Mouse (Mus musculus) olfactory bulb, adult 2 months (tissue): Measurements from ENCODE around the gene Cdh4.

ENCODE experiments used
- CTCF ChIP-seq: fragments of 200-500 bp; IDR thresholded peaks from 2 replicates; pipeline ENCODE4 v1.5.1; 2012; ENCODE audit warnings: low read depth, mild to moderate bottlenecking, low read length, moderate library complexity; ENCODE audit not compliant: insufficient read depth
- POLR2A ChIP-seq: fragments of 200-500 bp; IDR thresholded peaks from 2 replicates; pipeline ENCODE4 v1.6.1; 2012; ENCODE audit warnings: mild to moderate bottlenecking, low read depth, low read length, moderate library complexity; ENCODE audit not compliant: insufficient read depth

DNA sequence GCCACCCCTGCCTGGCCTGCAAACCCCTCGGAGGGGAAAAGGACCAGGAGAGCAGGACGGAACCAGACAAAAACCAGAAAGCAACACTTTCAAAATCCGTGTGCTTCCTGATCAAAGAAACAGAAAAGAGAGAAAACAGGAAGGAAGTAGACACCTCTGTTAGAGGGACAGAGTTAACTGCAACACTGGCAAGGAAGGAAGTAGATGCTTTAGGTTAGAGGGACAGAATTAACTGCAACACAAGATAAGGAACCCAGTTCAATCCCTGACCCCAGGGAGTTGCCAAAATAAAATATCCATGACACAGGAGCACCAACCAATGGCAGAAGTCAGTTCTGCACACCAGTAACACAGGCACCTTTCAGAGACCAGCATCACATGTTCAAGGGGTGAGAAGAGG lies 491.9 kb downstream of the Cdh4 start:
- no peak for TF ChIP-seq POLR2A
- no peak for TF ChIP-seq CTCF
